Mouse (Mus musculus): ENCODE data around the gene Gm1553. TPM values are rescaled to one million over a fixed set of nuclear protein-coding genes. Genes with fewer than 3 reads are reported as not detected.

Gm1553 gene
- not detected in 2 replicates for polyA plus RNA-seq (2015; fragmentation: Nextera tagmentation; extraction: Ambion mirVana)

DNA sequence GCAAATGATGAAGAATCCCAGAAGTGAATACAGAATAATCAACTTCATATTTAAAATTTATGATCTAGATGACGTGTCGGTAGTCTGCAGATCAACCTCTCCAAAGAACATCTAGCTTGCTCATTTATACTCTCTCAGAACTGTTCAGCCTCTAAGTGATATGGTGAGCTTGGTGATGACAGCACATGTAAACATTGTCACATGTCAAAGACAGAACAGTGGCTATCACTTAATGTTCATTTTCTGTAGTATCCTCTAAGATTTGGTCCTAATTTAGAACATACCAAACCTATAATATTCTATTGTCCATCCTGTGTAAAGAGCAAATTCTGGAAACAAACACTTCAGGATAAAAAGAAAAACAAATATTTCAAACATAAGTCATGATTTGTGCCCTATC, at the start of gene Gm1553:
TSS of gene Gm1553 (minus strand) at position 101 of the 400 bp plus-strand sequence.

Other genes with a start within 250 kb of the Gm1553 start
- gene 4932415D10Rik, start 176.0 kb downstream of the Gm1553 start, polyA plus RNA-seq (2015; fragmentation: Nextera tagmentation; extraction: Ambion mirVana): not detected in 2 replicates
- gene Gm4924, start 138.4 kb downstream of the Gm1553 start, polyA plus RNA-seq (2015; fragmentation: Nextera tagmentation; extraction: Ambion mirVana): 5.5 and 5.6 TPM in 2 replicates
- gene 1190007I07Rik, start 130.6 kb upstream of the Gm1553 start, polyA plus RNA-seq (2015; fragmentation: Nextera tagmentation; extraction: Ambion mirVana): 25.7 and 26.8 TPM in 2 replicates
- 43.9 and 49.2 TPM in 2 replicates for gene Tdg, start 137.2 kb upstream of the Gm1553 start, polyA plus RNA-seq (2015; fragmentation: Nextera tagmentation; extraction: Ambion mirVana)
- gene Glt8d2, start 198.0 kb upstream of the Gm1553 start, polyA plus RNA-seq (2015; fragmentation: Nextera tagmentation; extraction: Ambion mirVana): 7.0 and 8.7 TPM in 2 replicates
- 24.5 and 32.7 TPM in 2 replicates for gene Hcfc2, start 203.5 kb upstream of the Gm1553 start, polyA plus RNA-seq (2015; fragmentation: Nextera tagmentation; extraction: Ambion mirVana)